Comparison of ENCODE assay signal across 7 mouse cellular contexts in the genomic region with DNA sequence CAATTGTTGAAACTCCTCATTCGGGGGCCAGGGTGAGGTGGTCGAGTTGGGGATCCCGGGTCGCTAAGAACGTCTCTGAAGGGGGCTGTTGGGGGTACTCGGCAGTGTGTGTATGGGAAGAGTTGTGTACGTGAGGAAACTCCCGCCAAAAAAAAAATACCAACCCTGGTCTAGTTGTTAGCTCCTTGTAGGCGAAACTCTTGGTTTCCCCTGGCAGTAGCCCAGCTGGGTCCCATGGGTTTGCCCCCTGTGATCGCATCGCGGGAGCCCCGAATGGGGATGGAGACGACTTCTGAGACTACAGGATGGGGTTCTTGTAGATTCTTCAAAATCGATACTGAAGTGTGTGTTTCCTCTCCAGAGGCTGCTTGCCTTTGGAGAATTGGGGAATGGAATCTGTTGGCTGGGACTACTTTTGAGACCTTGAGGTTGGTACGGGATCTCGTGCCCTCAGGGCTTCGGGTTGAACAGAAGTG. TPM values are rescaled to one million over a fixed set of nuclear protein-coding genes. Genes with fewer than 3 reads are reported as not detected.
A peak's percentile ranks its signal among the peaks of the same experiment; 100 is the strongest.
DNase-seq lines count a peak whose midpoint lies in the region; ATAC-seq and TF ChIP-seq lines count a peak whose summit lies in the region.

No protein-coding gene starts in this region.

- H3K9me3 ChIP-seq in lung, embryonic 15.5 days, result no peaks in the 10 kb centered on the region
- H3K9me3 ChIP-seq in forebrain, embryonic 15.5 days, result no peaks in the 10 kb centered on the region
- no peaks in the 10 kb centered on the region for H3K9me3 ChIP-seq in liver, postnatal 0 days (ENCODE audit: low read length)

- no peak for ATAC-seq in lung, embryonic 15.5 days (ENCODE audit: borderline replicate concordance, extremely low read depth, low FRiP score, low TSS enrichment)
- peak; percentile 54; the same call in 1 of the 2 replicates for ATAC-seq in forebrain, embryonic 15.5 days (replicated peaks)
- no peak for ATAC-seq in liver, postnatal 0 days

- H3K4me1 ChIP-seq in lung, embryonic 15.5 days, result peaks cover 29% of the 10 kb centered on the region
- H3K4me1 ChIP-seq in brown adipose tissue, adult 24 weeks (ENCODE audit: control insufficient read depth, insufficient read depth, insufficient read length, low read length), result peaks cover 6% of the 10 kb centered on the region
- peaks cover 29% of the 10 kb centered on the region for H3K4me1 ChIP-seq in forebrain, embryonic 15.5 days
- H3K4me1 ChIP-seq in liver, postnatal 0 days (ENCODE audit: insufficient read depth), result peaks cover 32% of the 10 kb centered on the region

- TF ChIP-seq EP300 in liver, postnatal 0 days (IDR thresholded peaks at IDR 0.05; ENCODE audit: low read depth), result no peak

- H3K4me2 ChIP-seq in lung, embryonic 15.5 days, result peak overlapping the region; percentile 82
- H3K4me2 ChIP-seq in forebrain, embryonic 15.5 days (replicated peaks), result peak overlapping the region; percentile 84
- H3K4me2 ChIP-seq in liver, postnatal 0 days (ENCODE audit: low read depth, low read length), result peak overlapping the region; percentile 90

- H3K9ac ChIP-seq in lung, embryonic 15.5 days, result peak overlapping the region; percentile 61
- peak overlapping the region; percentile 55 for H3K9ac ChIP-seq in forebrain, embryonic 15.5 days (replicated peaks)
- peak overlapping the region; percentile 86 for H3K9ac ChIP-seq in liver, postnatal 0 days (replicated peaks)

- TF ChIP-seq CTCF in liver, postnatal 0 days (IDR thresholded peaks at IDR 0.05; ENCODE audit: low read depth), result no peak

- no peak for DNase-seq in lung, postnatal 25 days (ENCODE audit: low spot score)
- peak; percentile 46 for DNase-seq in liver, postnatal 0 days
- no peak for DNase-seq in thymus, postnatal 36 days
- DNase-seq in B cell, adult 2 months, result no peak

- peaks cover 14% of the 10 kb centered on the region for H3K36me3 ChIP-seq in lung, embryonic 15.5 days
- peaks cover 11% of the 10 kb centered on the region for H3K36me3 ChIP-seq in forebrain, embryonic 15.5 days
- H3K36me3 ChIP-seq in liver, postnatal 0 days (replicated peaks; ENCODE audit: insufficient read depth, low read length), result peaks cover 20% of the 10 kb centered on the region

- peak overlapping the region; percentile 89 for H3K4me3 ChIP-seq in lung, embryonic 15.5 days
- H3K4me3 ChIP-seq in brown adipose tissue, adult 24 weeks (ENCODE audit: insufficient read depth, low read depth, low read length), result peak overlapping the region; percentile 74
- H3K4me3 ChIP-seq in forebrain, embryonic 15.5 days, result peak overlapping the region; percentile 79
- peak overlapping the region; percentile 69 for H3K4me3 ChIP-seq in liver, postnatal 0 days (ENCODE audit: low read depth, low read length)

- 1% methylated on average over 18 of the region's 18 CpGs for WGBS in lung, embryonic 15.5 days
- under 1% methylated on average over 18 of the region's 18 CpGs for WGBS in forebrain, embryonic 15.5 days
- under 1% methylated on average over 18 of the region's 18 CpGs for WGBS in liver, postnatal 0 days (ENCODE audit: insufficient replicate concordance)

- peak overlapping the region; percentile 2; the same call in 1 of the 2 replicates for H3K27ac ChIP-seq in lung, embryonic 15.5 days
- peak overlapping the region; percentile 39; the same call in 1 of the 2 replicates for H3K27ac ChIP-seq in brown adipose tissue, adult 24 weeks (replicated peaks; ENCODE audit: low read depth, low read length)
- H3K27ac ChIP-seq in forebrain, embryonic 15.5 days (replicated peaks), result peak overlapping the region; percentile 99
- peak overlapping the region; percentile 62 for H3K27ac ChIP-seq in liver, postnatal 0 days (ENCODE audit: low read depth)

- H3K27me3 ChIP-seq in lung, embryonic 15.5 days, result no peaks in the 10 kb centered on the region
- H3K27me3 ChIP-seq in forebrain, embryonic 15.5 days, result no peaks in the 10 kb centered on the region
- no peaks in the 10 kb centered on the region for H3K27me3 ChIP-seq in liver, postnatal 0 days (ENCODE audit: insufficient read depth, low read length)

RNA-seq across cellular contexts. Expression of a gene that starts 1.2 kb away (rescaled TPM):
- polyA plus RNA-seq in lung, embryonic 15.5 days (2015; fragmentation: Nextera tagmentation; extraction: Ambion mirVana), result 10.3 and 12.9 TPM in 2 replicates
- polyA plus RNA-seq in brown adipose tissue, adult 24 weeks (2012; ENCODE audit: insufficient read depth, insufficient read length, missing spikeins), result 21.0 and 28.9 TPM in 2 replicates
- polyA plus RNA-seq in forebrain, embryonic 15.5 days (2015; fragmentation: Nextera tagmentation; extraction: Ambion mirVana), result 8.0 TPM in 2 replicates
- polyA plus RNA-seq in liver, postnatal 0 days (2015; fragmentation: Nextera tagmentation; extraction: Ambion mirVana), result 33.9 and 35.6 TPM in 2 replicates

RNA-seq across cellular contexts. Expression of a gene that starts 32.9 kb away (rescaled TPM):
- polyA plus RNA-seq in lung, embryonic 15.5 days (2015; fragmentation: Nextera tagmentation; extraction: Ambion mirVana), result 75.2 and 76.2 TPM in 2 replicates
- polyA plus RNA-seq in brown adipose tissue, adult 24 weeks (2012; ENCODE audit: insufficient read depth, insufficient read length, missing spikeins), result 0.75 TPM in 2 replicates
- polyA plus RNA-seq in forebrain, embryonic 15.5 days (2015; fragmentation: Nextera tagmentation; extraction: Ambion mirVana), result 0.33 and 0.85 TPM in 2 replicates
- 25.2 and 27.6 TPM in 2 replicates for polyA plus RNA-seq in liver, postnatal 0 days (2015; fragmentation: Nextera tagmentation; extraction: Ambion mirVana)

RNA-seq across cellular contexts. Expression of a gene that starts 56.2 kb away (rescaled TPM):
- not detected in 2 replicates for polyA plus RNA-seq in lung, embryonic 15.5 days (2015; fragmentation: Nextera tagmentation; extraction: Ambion mirVana)
- polyA plus RNA-seq in brown adipose tissue, adult 24 weeks (2012; ENCODE audit: insufficient read depth, insufficient read length, missing spikeins), result not detected in 2 replicates
- not detected in 2 replicates for polyA plus RNA-seq in forebrain, embryonic 15.5 days (2015; fragmentation: Nextera tagmentation; extraction: Ambion mirVana)
- polyA plus RNA-seq in liver, postnatal 0 days (2015; fragmentation: Nextera tagmentation; extraction: Ambion mirVana), result 0.09 and 0.16 TPM in 2 replicates

Comparison
In these comparisons a context has a peak if more than half of its experiments do, and no peak if none do; other contexts are left out.
1. H3K27ac ChIP-seq: peak in every context shown above with its lines; median percentile 99 in forebrain, embryonic 15.5 days; 62 in liver, postnatal 0 days; 39 in brown adipose tissue, adult 24 weeks; 2 in lung, embryonic 15.5 days.
2. RNA of a gene that starts 32.9 kb away (polyA plus RNA-seq): 75.2 to 76.2 TPM in lung, embryonic 15.5 days and 25.2 to 27.6 TPM in liver, postnatal 0 days; 0.33 to 0.85 TPM in forebrain, embryonic 15.5 days and 0.75 TPM in brown adipose tissue, adult 24 weeks; every median in the first group is over 10 times any median in the second.
3. Peak in every context shown above with its lines, with median percentiles within 50 percentile points of each other: H3K4me2 ChIP-seq, H3K4me3 ChIP-seq and H3K9ac ChIP-seq.